Mouse (Mus musculus) embryonic fibroblast, embryonic 13.5 days (primary cell): ENCODE measurements around the gene Tcte1.

ENCODE experiments used
- CTCF ChIP-seq: IDR thresholded peaks from 2 replicates; pipeline ENCODE4 v1.5.1; 2011; ENCODE audit warnings: mild to moderate bottlenecking, control low read depth, low read length, moderate library complexity, borderline replicate concordance; ENCODE audit not compliant: insufficient read depth
- POLR2A ChIP-seq: IDR thresholded peaks from 2 replicates; pipeline ENCODE4 v1.6.1; 2011; ENCODE audit warnings: low read depth, mild to moderate bottlenecking, control low read depth, low read length, moderate library complexity

- TF ChIP-seq POLR2A = no peak
- no peak for TF ChIP-seq CTCF
Measured at GRCm38 (mm10) chr17:45536264-45536663, 13.0 kb downstream of the Tcte1 start.
